In genomic region chr1:153197316-153197850, GRCm38 (mm10) we compare ENCODE assay signal across 22 mouse cellular contexts. TPM values are rescaled to one million over a fixed set of nuclear protein-coding genes. Genes with fewer than 3 reads are reported as not detected.
DNase-seq lines count a peak whose midpoint lies in the region; ATAC-seq and TF ChIP-seq lines count a peak whose summit lies in the region.
"Had no signal": no experiment of that assay in that cellular context is flagged by ENCODE, and none has a peak within 500 bp of the region (broad histone marks: within the 10 kb centered on the region; RNA-seq: fewer than 3 reads in every experiment).

No protein-coding gene starts in this region.

- H3ac ChIP-seq in myocyte (ENCODE audit: control insufficient read depth, insufficient read length) = no peak overlapping the region

- H3K4me2 ChIP-seq in myocyte (ENCODE audit: low read depth) = no peak overlapping the region
- no peak overlapping the region for H3K4me2 ChIP-seq in kidney, embryonic 15.5 days
- H3K4me2 ChIP-seq: heart, embryonic 13.5 days; hindbrain, embryonic 13.5 days; intestine, embryonic 15.5 days had no signal

- H3K36me3 ChIP-seq in myocyte (ENCODE audit: control insufficient read depth, insufficient read depth) = no peaks in the 10 kb centered on the region
- H3K36me3 ChIP-seq in kidney, embryonic 15.5 days = no peaks in the 10 kb centered on the region
- H3K36me3 ChIP-seq: embryonic facial prominence, embryonic 10.5 days; forebrain, embryonic 10.5 days; heart, embryonic 13.5 days; hindbrain, embryonic 13.5 days; intestine, embryonic 15.5 days had no signal

- H3K27me3 ChIP-seq in myocyte (ENCODE audit: control insufficient read depth, insufficient read depth, insufficient read length) = no peaks in the 10 kb centered on the region
- no peaks in the 10 kb centered on the region for H3K27me3 ChIP-seq in kidney, embryonic 15.5 days
- H3K27me3 ChIP-seq: heart, embryonic 13.5 days; hindbrain, embryonic 13.5 days; intestine, embryonic 15.5 days; Patski had no signal

- TF ChIP-seq POLR2A in myocyte (IDR thresholded peaks at IDR 0.05; ENCODE audit: insufficient read length, low read depth) = no peak

- no peaks in the 10 kb centered on the region for H3K79me2 ChIP-seq in myocyte (ENCODE audit: control insufficient read depth, insufficient read depth)

- H3K27ac ChIP-seq in kidney, embryonic 15.5 days = no peak overlapping the region
- H3K27ac ChIP-seq: embryonic facial prominence, embryonic 10.5 days; forebrain, embryonic 10.5 days; heart, embryonic 13.5 days; hindbrain, embryonic 13.5 days; hindbrain, postnatal 0 days; intestine, embryonic 15.5 days had no signal

- DNase-seq in testis, postnatal 10 days (ENCODE audit: low spot score) = peak; percentile 6
- DNase-seq in testis, postnatal 14 days (ENCODE audit: low spot score) = no peak
- DNase-seq in NIH3T3 (ENCODE audit: low read depth) = peak; percentile 23
- no peak for DNase-seq in ovary, postnatal 10 days (ENCODE audit: low spot score)
- DNase-seq: adrenal gland, adult 2 months; adrenal gland, postnatal 25 days; cerebellum, adult 18-20 months; cerebellum, adult 9-11 months; cerebellum, postnatal 36 days; gastrocnemius, postnatal 36 days; heart, postnatal 36 days had no signal

- no peak overlapping the region for H3K4me3 ChIP-seq in myocyte
- no peak overlapping the region for H3K4me3 ChIP-seq in kidney, embryonic 15.5 days (replicated peaks)
- H3K4me3 ChIP-seq: embryonic facial prominence, embryonic 10.5 days; forebrain, embryonic 10.5 days; heart, embryonic 13.5 days; hindbrain, embryonic 13.5 days; intestine, embryonic 15.5 days had no signal

- no peaks in the 10 kb centered on the region for H3K9me3 ChIP-seq in kidney, embryonic 15.5 days (replicated peaks)
- H3K9me3 ChIP-seq: embryonic facial prominence, embryonic 10.5 days; forebrain, embryonic 10.5 days; heart, embryonic 13.5 days; hindbrain, embryonic 13.5 days; intestine, embryonic 15.5 days had no signal

- H3K9ac ChIP-seq in kidney, embryonic 15.5 days = no peak overlapping the region
- H3K9ac ChIP-seq: heart, embryonic 13.5 days; hindbrain, embryonic 13.5 days; intestine, embryonic 15.5 days had no signal

- H3K4me1 ChIP-seq in kidney, embryonic 15.5 days = peaks cover 37% of the 10 kb centered on the region

- ATAC-seq in granulocyte monocyte progenitor cell, adult 5-6 weeks (replicated peaks; ENCODE audit: poor library complexity, severe bottlenecking) = peak; percentile 96
- ATAC-seq in kidney, embryonic 15.5 days (replicated peaks; ENCODE audit: low FRiP score) = no peak
- ATAC-seq: forebrain, embryonic 14.5 days; hindbrain, postnatal 0 days; intestine, embryonic 15.5 days; Patski had no signal

- WGBS in kidney, embryonic 15.5 days = 88% methylated on average over 3 of the region's 3 CpGs

TF ChIP-seq in myocyte, 11 proteins besides CTCF, POLR2A, EP300 and RAD21:
- TF ChIP-seq POLR2AphosphoS2 (IDR thresholded peaks at IDR 0.05; ENCODE audit: insufficient read length, low read depth) (no peak), CEBPB (IDR thresholded peaks at IDR 0.05; ENCODE audit: insufficient read depth, poor library complexity, severe bottlenecking) (peak; percentile 42; the same call in 1 of the 2 replicates)

RNA-seq across cellular contexts. Expression of gene Lamc2, which starts 11.1 kb away (rescaled TPM):
- total RNA-seq in granulocyte monocyte progenitor cell, adult 5-6 weeks (2014; fragmentation: Nextera tagmentation) = not detected in 2 replicates
- total RNA-seq in granulocyte monocyte progenitor cell, adult 5-6 weeks (2017) = not detected in 2 replicates
- polyA plus RNA-seq in myocyte (2012; fragmentation: generic; extraction: Trizol) = 10.2 TPM
- polyA plus RNA-seq in kidney, embryonic 15.5 days (2015; fragmentation: Nextera tagmentation; extraction: Ambion mirVana) = 42.3 and 43.8 TPM in 2 replicates

Comparison
In these comparisons a context has a peak if more than half of its experiments do, and no peak if none do; other contexts are left out.
1. DNase-seq: peak in testis, postnatal 10 days (single experiment) and NIH3T3 (single experiment); none in testis, postnatal 14 days (single experiment) and ovary, postnatal 10 days (single experiment).